Mouse (Mus musculus): Measurements from ENCODE around the gene Wnt5a. TPM values are rescaled to one million over a fixed set of nuclear protein-coding genes. Genes with fewer than 3 reads are reported as not detected.

Gene Wnt5a
- total RNA-seq, 2 experiments from 2014 or later, result 9.2 to 14.4 TPM

DNA sequence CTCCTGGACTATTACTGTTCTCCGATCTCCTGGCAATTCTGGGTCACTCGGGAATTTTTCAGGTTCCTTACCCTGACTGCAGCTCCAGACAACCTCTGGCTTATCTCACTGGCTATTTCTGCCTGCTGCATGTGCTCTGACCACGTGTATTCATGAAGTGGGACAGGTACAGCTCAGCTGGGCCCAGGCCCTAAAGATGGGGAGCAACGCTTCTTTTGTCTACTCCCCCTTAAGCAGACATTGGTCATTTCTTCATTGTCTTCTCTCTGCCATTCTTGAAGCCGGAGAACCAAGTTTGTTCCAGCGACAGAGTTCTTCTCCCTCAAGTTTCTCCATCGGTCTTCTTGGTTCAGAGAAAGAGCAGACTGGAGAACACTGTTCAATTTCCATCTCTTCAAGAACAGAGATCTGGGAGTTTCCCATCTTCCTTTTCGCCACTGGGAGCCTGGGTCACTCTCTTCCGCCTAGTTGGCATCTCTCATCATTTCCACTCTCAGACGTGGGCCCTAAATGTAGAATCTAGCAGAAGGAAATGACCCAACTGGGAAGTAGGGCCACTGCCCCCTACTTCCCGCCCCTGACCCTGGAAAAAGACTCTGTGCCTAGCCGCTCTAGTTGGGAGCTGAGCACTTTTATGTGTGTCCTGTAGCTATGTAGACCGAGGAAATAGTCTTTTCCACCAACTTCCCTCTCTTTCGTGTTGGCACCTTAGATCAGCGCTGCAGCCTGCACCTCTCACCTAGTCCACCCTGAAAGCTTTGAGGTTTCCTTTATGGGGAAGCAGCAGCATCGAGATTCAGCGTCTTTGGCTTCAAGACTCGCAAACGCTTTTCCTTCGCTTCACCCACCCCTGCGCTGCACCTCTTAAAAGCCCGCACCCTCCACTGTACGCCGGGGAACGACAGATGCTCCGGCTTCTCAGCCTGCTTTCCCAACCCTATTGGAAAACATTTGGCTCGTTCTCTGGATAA is 4.0 kb downstream of the Wnt5a start:
- DNase-seq (ENCODE audit: extremely low spot score in 1 of 2, low spot score in 1 of 2), result no peak

GRCm38 (mm10) chr14:28509441-28510340 is 5.1 kb downstream of the Wnt5a start:
- DNase-seq (ENCODE audit: extremely low spot score in 1 of 2, low spot score in 1 of 2), result peak in 1 of 2 experiments; percentile 27

- DNase-seq (ENCODE audit: extremely low spot score in 1 of 2, low spot score in 1 of 2), result no peak
Observed at GRCm38 (mm10) chr14:28510341-28511028, 5.9 kb downstream of the Wnt5a start.

- DNase-seq (ENCODE audit: extremely low spot score in 1 of 2, low spot score in 1 of 2), result no peak
Observed at GRCm38 (mm10) chr14:28511029-28511651, 6.6 kb downstream of the Wnt5a start.

DNA sequence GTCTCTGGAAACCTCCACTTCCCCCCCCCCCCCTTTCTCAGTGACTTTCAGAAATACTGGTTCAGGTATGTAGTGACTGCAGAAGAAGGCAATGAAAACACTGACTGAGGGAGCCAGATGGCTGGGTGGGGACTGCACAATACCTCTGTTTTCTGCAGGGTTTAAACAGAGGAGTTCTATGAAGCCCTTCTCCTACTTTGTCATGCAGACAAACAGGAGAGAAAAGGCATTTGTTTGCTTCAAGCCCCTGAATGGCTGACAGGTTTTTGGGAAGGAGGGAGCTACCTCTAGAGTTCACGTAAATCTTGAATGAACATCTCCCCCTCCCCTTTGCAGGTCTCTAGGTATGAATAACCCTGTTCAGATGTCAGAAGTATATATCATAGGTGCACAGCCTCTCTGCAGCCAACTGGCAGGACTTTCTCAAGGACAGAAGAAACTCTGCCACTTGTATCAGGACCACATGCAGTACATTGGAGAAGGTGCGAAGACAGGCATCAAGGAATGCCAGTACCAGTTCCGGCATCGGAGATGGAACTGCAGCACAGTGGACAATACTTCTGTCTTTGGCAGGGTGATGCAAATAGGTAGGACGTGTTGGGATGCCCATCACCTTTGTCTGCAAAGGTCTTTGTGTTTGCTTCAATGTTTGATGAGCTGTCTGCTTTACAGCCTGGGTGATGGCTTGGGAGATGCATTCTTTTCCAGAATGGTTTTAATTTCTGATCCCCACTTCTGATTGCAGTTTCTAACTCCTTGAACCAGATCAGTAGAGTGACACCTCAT is 8.4 kb downstream of the Wnt5a start:
- no peak for DNase-seq (ENCODE audit: extremely low spot score in 1 of 2, low spot score in 1 of 2)

DNA sequence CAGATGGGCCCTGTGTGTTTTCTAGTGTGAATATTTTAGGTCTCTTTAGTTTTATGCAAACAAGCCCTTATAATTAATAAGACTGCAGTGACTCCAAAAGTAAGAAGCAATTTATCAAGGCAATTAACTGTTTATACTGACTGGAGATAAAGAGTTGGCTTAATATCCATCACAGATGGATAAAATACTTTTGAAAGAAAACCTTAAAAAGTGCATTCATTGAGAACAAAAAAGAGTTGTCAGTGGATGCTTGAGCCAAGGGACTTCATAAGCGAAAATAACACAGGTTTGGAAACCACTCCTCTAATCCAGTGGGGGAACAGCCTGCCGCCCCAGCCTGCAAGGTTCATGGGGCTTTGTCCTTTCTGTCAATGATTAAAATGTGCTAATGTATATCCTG is 9.6 kb downstream of the Wnt5a start:
- no peak for DNase-seq (ENCODE audit: extremely low spot score in 1 of 2, low spot score in 1 of 2)

GRCm38 (mm10) chr14:28515331-28515730 is 10.8 kb downstream of the Wnt5a start:
- no peak for DNase-seq (ENCODE audit: extremely low spot score in 1 of 2, low spot score in 1 of 2)

- no peak for DNase-seq (ENCODE audit: extremely low spot score in 1 of 2, low spot score in 1 of 2)
Observed at GRCm38 (mm10) chr14:28517631-28518560, 13.3 kb downstream of the Wnt5a start.

DNA sequence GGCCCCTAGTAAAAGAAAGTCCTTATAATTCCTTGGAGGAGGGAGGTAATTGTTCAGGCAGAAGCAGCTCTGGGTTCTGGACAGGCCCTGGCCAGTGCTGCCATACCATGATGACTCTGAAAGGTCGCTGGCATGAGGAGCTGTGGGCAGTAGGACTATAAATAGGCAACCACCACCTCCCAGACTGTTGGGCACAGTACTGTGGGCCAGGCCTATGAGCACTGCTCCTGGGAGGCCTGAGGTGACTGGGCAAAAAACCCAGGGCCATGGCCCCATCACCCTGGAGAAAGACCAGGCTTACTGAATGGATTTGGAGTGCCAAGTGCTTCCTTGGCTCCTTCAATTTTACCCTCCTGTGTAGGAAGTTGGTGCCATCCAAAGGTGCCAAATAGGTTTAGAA is 16.6 kb downstream of the Wnt5a start:
- DNase-seq (ENCODE audit: extremely low spot score in 1 of 2, low spot score in 1 of 2), result no peak

DNA sequence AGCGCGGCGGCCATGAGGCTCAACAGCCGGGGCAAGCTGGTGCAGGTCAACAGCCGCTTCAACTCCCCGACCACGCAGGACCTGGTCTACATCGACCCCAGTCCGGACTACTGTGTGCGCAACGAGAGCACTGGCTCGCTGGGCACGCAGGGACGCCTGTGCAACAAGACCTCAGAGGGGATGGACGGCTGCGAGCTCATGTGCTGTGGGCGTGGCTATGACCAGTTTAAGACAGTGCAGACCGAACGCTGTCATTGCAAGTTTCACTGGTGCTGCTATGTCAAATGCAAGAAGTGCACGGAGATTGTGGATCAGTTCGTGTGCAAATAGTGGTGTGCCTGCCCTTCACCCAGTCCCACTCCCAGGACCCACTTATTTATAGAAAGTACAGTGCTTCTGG is 18.1 kb downstream of the Wnt5a start:
- DNase-seq (ENCODE audit: extremely low spot score in 1 of 2, low spot score in 1 of 2), result no peak

DNA sequence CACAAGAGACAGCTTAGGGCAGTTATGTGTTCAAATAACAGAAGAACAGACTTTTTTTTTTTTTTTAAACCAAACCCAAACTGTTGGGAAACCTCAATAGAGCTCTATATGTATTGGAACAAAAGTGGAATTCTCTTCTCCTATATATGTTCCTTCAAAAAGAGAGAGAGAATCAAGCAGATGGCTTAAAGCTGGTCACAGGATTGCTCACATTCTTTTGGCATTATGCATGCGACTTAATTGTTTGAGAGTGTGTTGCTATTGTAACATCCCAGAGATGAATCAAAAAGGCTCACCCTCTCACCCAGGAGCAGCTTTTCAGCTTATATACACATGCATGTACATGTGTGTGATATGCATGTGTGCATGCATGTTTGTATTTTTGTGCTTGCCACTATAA is 21.0 kb downstream of the Wnt5a start:
- DNase-seq (ENCODE audit: extremely low spot score in 1 of 2, low spot score in 1 of 2), result no peak

DNA sequence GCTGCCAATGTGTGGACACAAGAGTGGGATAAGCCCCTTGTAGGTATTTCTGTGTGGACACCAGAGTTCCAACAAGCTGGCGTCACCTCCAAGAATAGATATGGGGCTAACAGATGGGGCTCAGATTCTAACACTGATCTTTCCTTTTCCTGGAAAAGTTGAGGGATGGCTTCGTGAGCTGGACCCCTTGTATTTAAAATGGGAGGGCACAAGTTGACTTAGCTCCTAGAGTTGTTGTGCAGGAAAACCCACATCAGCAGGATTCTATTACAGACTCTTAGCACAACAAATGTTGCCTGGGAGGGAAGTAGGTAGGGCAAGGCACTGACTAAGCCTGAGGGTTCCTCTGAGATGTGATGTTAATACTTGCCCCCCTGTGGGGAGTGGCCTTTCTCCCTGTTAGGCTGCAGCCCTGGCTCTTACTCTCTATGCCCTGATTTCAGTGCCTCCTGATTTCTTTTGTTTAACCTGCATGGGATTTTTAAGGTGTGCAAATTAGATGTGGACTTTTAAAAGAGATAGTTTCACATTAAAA is 23.7 kb downstream of the Wnt5a start:
- no peak for DNase-seq (ENCODE audit: extremely low spot score in 1 of 2, low spot score in 1 of 2)

GRCm38 (mm10) chr14:28531531-28531930 is 27.0 kb downstream of the Wnt5a start:
- DNase-seq (ENCODE audit: extremely low spot score in 1 of 2, low spot score in 1 of 2), result no peak

GRCm38 (mm10) chr14:28532943-28533342 is 28.4 kb downstream of the Wnt5a start:
- no peak for DNase-seq (ENCODE audit: extremely low spot score in 1 of 2, low spot score in 1 of 2)

- no peak for DNase-seq (ENCODE audit: extremely low spot score in 1 of 2, low spot score in 1 of 2)
Observed at GRCm38 (mm10) chr14:28533876-28534275, 29.3 kb downstream of the Wnt5a start.

DNA sequence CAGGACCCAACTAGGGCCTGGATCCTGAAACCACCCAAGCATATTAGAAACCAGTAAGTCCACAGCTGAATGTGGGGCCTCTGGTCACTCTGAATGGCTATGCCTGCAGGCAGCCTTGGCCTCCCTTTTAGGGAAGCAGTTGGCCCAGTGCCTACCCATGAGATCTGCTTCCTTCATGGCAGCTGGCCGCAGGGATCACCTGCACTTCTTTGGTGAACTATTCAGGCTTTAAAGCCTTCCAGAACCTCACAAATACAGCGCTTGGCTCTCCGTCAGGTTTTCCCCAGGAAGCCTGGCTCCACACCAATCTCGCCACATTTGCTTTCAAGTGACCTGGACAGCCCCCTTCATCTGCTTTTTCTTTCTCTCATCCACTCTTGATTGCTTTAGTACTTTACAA is 31.3 kb downstream of the Wnt5a start:
- peak in 1 of 2 experiments; percentile 19 for DNase-seq (ENCODE audit: extremely low spot score in 1 of 2, low spot score in 1 of 2)

- no peak for DNase-seq (ENCODE audit: extremely low spot score in 1 of 2, low spot score in 1 of 2)
Observed at GRCm38 (mm10) chr14:28539577-28539976, 35.0 kb downstream of the Wnt5a start.

DNA sequence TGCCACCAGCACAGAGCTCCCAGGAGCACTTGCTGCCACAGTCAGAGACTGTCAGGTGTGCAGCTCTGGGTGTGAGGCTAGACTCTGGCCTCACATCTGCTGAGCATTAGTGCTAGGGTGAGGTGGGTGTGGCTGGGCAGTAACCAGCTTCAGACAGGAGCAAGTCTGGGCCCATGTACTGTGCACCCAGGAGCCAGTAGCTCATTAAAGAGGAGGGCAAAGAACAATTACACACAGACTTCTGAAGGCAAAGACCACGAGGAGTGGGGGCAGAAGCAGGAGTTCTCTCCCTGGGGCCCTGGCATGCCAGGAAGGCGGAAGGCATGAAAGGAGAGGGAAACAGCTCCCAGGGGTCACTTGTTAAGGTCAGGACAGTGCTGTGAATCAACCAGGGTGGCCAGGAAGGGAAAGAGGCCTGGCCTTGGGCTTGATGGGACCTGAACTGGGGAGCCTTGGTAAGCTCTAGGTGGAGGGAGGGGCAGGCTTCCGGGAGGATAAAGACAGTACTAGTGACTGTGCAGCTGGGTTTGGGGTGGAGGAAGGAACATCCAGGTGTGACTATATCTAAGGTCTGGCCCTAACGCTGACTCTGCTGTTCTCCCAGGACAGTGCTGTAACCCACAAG is 37.7 kb downstream of the Wnt5a start:
- no peak for DNase-seq (ENCODE audit: extremely low spot score in 1 of 2, low spot score in 1 of 2)
